Mouse (Mus musculus) lung, embryonic 14.5 days (tissue): ENCODE results near the gene Pax5. TPM values are rescaled to one million over a fixed set of nuclear protein-coding genes. Genes with fewer than 3 reads are reported as not detected.

Source experiments
- ATAC-seq: fragments of 200-750 bp; cut with Nextera tagmentation; 2 replicates; pipeline ENCODE4 v1.8.0; 2017; ENCODE audit warnings: mild to moderate bottlenecking, moderate TSS enrichment, moderate library complexity; ENCODE audit not compliant: insufficient read depth
- DNase-seq: peaks from one replicate; pipeline ENCODE4 v3.0.0-alpha.2; 2015
- H3K27ac ChIP-seq: fragments of 300-500 bp; sonication (generic); 2 replicates; pipeline ENCODE4 v1.5.1; 2014; ENCODE audit warnings: low read depth, mild to moderate bottlenecking, moderate library complexity
- H3K27me3 ChIP-seq: fragments of 300-500 bp; sonication (generic); 2 replicates; pipeline ENCODE4 v1.6.1; 2014; ENCODE audit warnings: low read length, control low read depth; ENCODE audit not compliant: insufficient read depth
- H3K36me3 ChIP-seq: fragments of 300-500 bp; sonication (generic); 2 replicates; pipeline ENCODE4 v1.6.1; 2014; ENCODE audit warnings: control low read depth; ENCODE audit not compliant: insufficient read depth
- H3K4me1 ChIP-seq: fragments of 300-500 bp; sonication (generic); 2 replicates; pipeline ENCODE4 v1.6.1; 2014; ENCODE audit warnings: antibody characterized with exemption, control low read depth; ENCODE audit not compliant: insufficient read depth
- H3K4me2 ChIP-seq: fragments of 300-500 bp; sonication (generic); 2 replicates; pipeline ENCODE4 v1.6.1; 2014; ENCODE audit warnings: mild to moderate bottlenecking
- H3K4me3 ChIP-seq: fragments of 300-500 bp; sonication (generic); 2 replicates; pipeline ENCODE4 v1.5.1; 2014; ENCODE audit warnings: low read depth, low read length
- H3K9ac ChIP-seq: fragments of 300-500 bp; sonication (generic); 2 replicates; pipeline ENCODE4 v1.6.1; 2014
- H3K9me3 ChIP-seq: fragments of 300-500 bp; sonication (generic); 2 replicates; pipeline ENCODE4 v1.6.1; 2016; ENCODE audit warnings: low read depth, low read length, control low read depth
- CTCF ChIP-seq: IDR thresholded peaks from 2 replicates; pipeline ENCODE4 v1.5.1; 2016; ENCODE audit warnings: antibody characterized with exemption, low read depth
- WGBS: fragments of 180-500 bp; shearing (Covaris S2); extraction: QIAGEN DNeasy Blood & Tissue Kit; methylation state at CpG from one replicate; pipeline ENCODE4 v1.1.7; 2014; 5-methylcytosine and 5-hydroxymethylcytosine counted together
- polyA plus RNA-seq: library from polyadenylated mRNA; unstranded; fragments of >200 nt; fragmentation: Nextera tagmentation; extraction: Ambion mirVana; gene quantifications from 2 replicates; pipeline ENCODE4 v1.2.1, GENCODE M21; 2014

The Pax5 gene
- polyA plus RNA-seq, 1 experiment from 2014 or later = not detected

GRCm38 (mm10) chr4:44633694-44634524 is 76.4 kb downstream of the Pax5 start:
- no peak for ATAC-seq
- no peaks in the 10 kb centered on the region for H3K36me3 ChIP-seq
- DNase-seq = peak; percentile 14

DNA sequence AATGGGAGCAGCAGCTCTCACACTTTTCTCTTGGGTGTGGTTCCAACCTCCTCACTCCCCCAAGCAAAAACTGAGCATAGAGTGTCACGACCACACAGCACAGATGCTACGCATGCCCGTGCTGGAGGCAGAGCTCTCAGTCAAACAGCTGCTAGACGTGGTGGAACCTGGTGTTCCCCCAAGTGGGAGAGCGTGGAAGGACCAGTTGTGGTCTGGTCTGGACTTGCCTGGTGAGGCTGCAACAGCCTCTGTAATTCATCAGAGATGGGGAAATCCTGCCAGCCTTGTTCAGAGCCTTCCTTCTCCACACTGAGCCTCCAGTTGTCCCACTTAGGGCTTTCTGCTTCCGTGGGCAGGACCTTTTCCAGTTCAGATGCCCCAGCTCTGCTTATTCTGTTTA is 80.2 kb downstream of the Pax5 start:
- no peaks in the 10 kb centered on the region for H3K36me3 ChIP-seq
- H3K27me3 ChIP-seq = no peaks in the 10 kb centered on the region
- no peak overlapping the region for H3K4me3 ChIP-seq
- H3K4me2 ChIP-seq = no peak overlapping the region
- H3K9me3 ChIP-seq = no peaks in the 10 kb centered on the region
- DNase-seq (no peak), ATAC-seq (no peak)
- H3K27ac ChIP-seq = no peak overlapping the region
- H3K4me1 ChIP-seq = 0 out of 2 replicates have a peak, but pooled peaks cover 2% of the 10 kb centered on the region
- 65% methylated on average over 6 of the region's 6 CpGs for WGBS
- H3K9ac ChIP-seq = no peak overlapping the region
- no peak for TF ChIP-seq CTCF

More at GRCm38 (mm10) chr4:44633694-44634524, 76.4 kb downstream of the Pax5 start:
- Histone ChIP-seq H3K4me1 (0 out of 2 replicates have a peak, but pooled peaks cover 2% of the 10 kb centered on the region), H3K27ac (no peak overlapping the region), H3K4me2 (peak overlapping the region; percentile 24; the same call in 1 of the 2 replicates), H3K4me3 (no peak overlapping the region), H3K9me3 (no peaks in the 10 kb centered on the region), H3K27me3 (no peaks in the 10 kb centered on the region), H3K9ac (no peak overlapping the region)
- no peak for TF ChIP-seq CTCF
- 5% methylated on average over 12 of the region's 12 CpGs for WGBS

DNA sequence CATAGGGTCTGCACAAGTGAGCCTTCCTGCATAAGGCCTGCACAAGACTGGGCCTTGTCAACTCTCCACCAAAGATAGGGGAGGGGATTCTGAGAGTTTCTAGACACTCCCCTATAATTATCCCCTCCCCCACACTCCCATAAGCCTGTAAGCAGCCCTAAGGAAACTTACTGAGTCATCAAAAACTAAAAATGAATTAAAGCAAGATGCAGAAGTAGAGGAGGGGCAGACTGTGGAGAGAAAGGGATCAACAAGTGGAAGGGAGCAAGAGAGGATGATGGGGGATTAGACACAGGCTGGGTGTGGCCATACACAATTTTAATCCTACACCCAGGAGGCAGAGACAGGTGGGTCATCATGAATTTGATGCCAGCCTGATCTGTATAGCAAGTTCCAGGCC is 82.4 kb downstream of the Pax5 start:
- DNase-seq (no peak), ATAC-seq (no peak)
- Histone ChIP-seq H3K27ac (no peak overlapping the region), H3K4me1 (no peaks in the 10 kb centered on the region), H3K27me3 (no peaks in the 10 kb centered on the region), H3K9ac (no peak overlapping the region), H3K4me3 (no peak overlapping the region), H3K9me3 (no peaks in the 10 kb centered on the region), H3K36me3 (no peaks in the 10 kb centered on the region), H3K4me2 (no peak overlapping the region)
- TF ChIP-seq CTCF = no peak

DNA sequence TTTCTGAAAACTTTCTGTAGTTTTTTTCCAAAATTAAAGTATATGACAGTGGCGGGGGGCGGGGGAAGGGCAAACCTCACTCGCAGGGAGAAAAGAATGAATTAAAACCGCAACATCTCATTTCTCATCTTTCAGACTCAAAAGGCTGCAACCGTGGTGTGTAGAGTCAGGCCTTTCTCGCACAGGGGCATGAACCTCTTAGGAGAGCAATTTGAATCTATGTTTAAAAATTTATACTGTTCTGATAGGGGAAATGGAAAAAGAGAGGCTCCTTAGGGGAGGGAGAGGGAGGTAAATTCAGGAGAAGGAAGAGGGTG is 85.2 kb downstream of the Pax5 start:
- 61% methylated on average over 6 of the region's 6 CpGs for WGBS
- TF ChIP-seq CTCF = no peak
- H3K27ac ChIP-seq = no peak overlapping the region
- ATAC-seq (no peak), DNase-seq (no peak)
- H3K4me1 ChIP-seq = no peaks in the 10 kb centered on the region
- no peaks in the 10 kb centered on the region for H3K27me3 ChIP-seq
- no peak overlapping the region for H3K9ac ChIP-seq
- H3K4me3 ChIP-seq = no peak overlapping the region
- no peaks in the 10 kb centered on the region for H3K9me3 ChIP-seq
- no peak overlapping the region for H3K4me2 ChIP-seq
- no peaks in the 10 kb centered on the region for H3K36me3 ChIP-seq

GRCm38 (mm10) chr4:44624232-44625107 is 85.8 kb downstream of the Pax5 start:
- WGBS = 70% methylated on average over 12 of the region's 12 CpGs
- no peak for TF ChIP-seq CTCF

DNA sequence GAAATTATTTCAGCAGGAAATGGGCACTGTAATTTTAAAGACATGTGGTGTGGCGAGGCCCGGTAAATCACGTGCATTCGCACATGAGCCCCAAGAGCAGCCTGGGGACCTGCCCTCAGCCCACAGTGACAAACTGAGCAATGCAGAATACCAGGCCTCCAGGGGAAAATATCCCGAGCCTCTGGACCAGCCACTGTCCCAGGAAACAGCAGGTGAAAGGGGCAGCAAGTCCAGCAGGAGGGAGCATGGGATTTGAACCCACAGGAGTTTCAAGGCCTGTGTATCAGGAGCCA is 86.9 kb downstream of the Pax5 start:
- no peak for DNase-seq
- H3K4me2 ChIP-seq = no peak overlapping the region
- H3K9ac ChIP-seq = no peak overlapping the region
- 82% methylated on average over 5 of the region's 5 CpGs for WGBS
- H3K4me1 ChIP-seq = no peaks in the 10 kb centered on the region
- H3K36me3 ChIP-seq = no peaks in the 10 kb centered on the region
- no peak overlapping the region for H3K4me3 ChIP-seq
- H3K9me3 ChIP-seq = no peaks in the 10 kb centered on the region
- no peak overlapping the region for H3K27ac ChIP-seq
- no peaks in the 10 kb centered on the region for H3K27me3 ChIP-seq
- TF ChIP-seq CTCF = no peak
- no peak for ATAC-seq

More at GRCm38 (mm10) chr4:44624232-44625107, 85.8 kb downstream of the Pax5 start:
- no peak overlapping the region for H3K27ac ChIP-seq
- DNase-seq = no peak
- H3K36me3 ChIP-seq = no peaks in the 10 kb centered on the region
- no peaks in the 10 kb centered on the region for H3K9me3 ChIP-seq
- no peaks in the 10 kb centered on the region for H3K4me1 ChIP-seq
- no peak overlapping the region for H3K4me2 ChIP-seq
- H3K9ac ChIP-seq = no peak overlapping the region
- H3K4me3 ChIP-seq = no peak overlapping the region
- no peaks in the 10 kb centered on the region for H3K27me3 ChIP-seq
- no peak for ATAC-seq
